Mouse (Mus musculus): ENCODE measurements at regions not wholly inside any gene's neighbourhood (a gene's known extent, or its start where the extent isn't known, plus 50 kb on each side); places are given as distances from the start of the nearest gene placed in this dataset.

DNA sequence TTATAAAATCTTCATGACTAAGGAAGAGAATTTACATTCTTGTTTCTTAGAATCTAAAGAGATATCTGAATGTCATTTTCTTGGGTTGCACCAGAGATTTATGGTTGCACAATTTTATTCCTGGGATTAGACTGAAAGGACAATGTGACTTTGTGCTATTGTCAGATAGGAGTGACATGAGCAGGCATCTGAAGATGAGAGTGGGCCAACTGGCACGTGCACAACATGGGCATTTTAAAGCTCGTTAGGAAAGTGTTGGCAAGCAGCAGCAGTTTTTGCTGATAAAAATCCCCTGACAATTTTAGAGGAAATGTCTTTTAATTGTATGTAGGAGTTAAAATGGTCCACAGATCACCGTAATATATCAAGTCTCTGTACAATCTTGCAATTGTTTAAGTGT lies 178.9 kb upstream of the Tecrl start:
- DNase-seq (ENCODE audit: low read depth, low spot score), result no peak
- Histone ChIP-seq H3K36me3 (ENCODE audit: control insufficient read depth, insufficient read depth, low read length, poor library complexity, severe bottlenecking) (no peaks in the 10 kb centered on the region), H3K27me3 (ENCODE audit: control insufficient read depth, insufficient read depth, low read length, poor library complexity, severe bottlenecking) (no peaks in the 10 kb centered on the region)

DNA sequence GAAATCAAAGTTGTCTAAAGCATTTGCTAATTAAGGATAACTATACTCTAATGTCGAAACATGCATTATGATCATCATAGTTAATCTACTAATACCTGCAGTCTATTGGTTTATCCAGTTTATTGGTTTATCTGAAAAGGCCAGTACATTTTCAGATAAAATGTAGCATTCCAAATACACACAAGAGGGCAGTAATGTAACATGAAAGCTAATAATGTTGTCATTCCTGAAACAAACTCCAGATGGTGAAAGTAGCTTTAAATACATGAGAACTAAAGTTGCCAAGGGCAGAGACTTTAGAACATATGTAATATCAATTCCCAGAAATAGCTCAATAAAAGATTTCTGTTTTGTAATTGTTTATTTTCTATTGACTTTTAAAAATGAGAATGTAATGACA lies 163.7 kb upstream of the Tecrl start:
- H3K27me3 ChIP-seq (ENCODE audit: control insufficient read depth, insufficient read depth, low read length, poor library complexity, severe bottlenecking), result no peaks in the 10 kb centered on the region
- no peak for DNase-seq (ENCODE audit: low read depth, low spot score)
- H3K36me3 ChIP-seq (ENCODE audit: control insufficient read depth, insufficient read depth, low read length, poor library complexity, severe bottlenecking), result no peaks in the 10 kb centered on the region

DNA sequence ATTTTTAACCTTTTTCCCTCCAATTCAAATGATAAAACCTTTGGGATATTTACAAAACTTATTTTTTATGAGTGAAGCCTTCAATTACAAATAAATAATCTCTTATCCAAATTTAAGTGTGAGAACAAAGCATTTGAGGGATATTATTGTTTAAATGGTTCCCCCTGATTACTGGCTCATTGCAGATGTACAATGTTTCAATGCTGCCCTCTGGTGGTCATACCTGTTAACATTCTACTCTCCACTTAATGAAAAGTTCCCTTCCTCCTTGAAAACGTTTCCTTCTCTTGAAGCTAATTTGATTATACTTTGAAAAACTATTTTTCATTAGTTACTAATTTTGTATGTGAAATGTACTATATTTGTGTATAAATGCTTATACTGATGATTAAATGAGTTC lies 129.1 kb upstream of the Tecrl start:
- Histone ChIP-seq H3K27me3 (ENCODE audit: control insufficient read depth, insufficient read depth, low read length, poor library complexity, severe bottlenecking) (no peaks in the 10 kb centered on the region), H3K36me3 (ENCODE audit: control insufficient read depth, insufficient read depth, low read length, poor library complexity, severe bottlenecking) (no peaks in the 10 kb centered on the region)
- DNase-seq (ENCODE audit: low read depth, low spot score), result no peak

DNA sequence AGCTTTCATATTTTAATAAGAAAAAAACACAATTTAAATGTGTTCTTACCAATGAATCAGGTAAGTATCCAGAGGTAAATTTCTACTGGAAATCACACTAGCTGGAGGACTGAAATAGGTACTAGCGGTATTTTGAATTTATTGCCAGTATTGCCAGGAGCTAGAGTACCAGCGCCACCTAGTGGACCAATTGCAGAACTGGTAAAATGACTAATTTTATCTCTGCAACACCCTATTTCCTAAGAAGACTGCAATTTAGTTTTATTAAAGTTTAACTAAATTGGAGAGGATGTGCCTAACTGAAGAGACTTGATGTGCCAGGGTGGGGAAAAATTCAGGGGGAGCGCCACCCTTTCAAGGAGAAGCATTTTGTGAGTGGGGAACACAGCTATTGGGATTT lies 85.3 kb upstream of the Tecrl start:
- H3K36me3 ChIP-seq (ENCODE audit: control insufficient read depth, insufficient read depth, low read length, poor library complexity, severe bottlenecking), result no peaks in the 10 kb centered on the region
- DNase-seq (ENCODE audit: low read depth, low spot score), result peak; percentile 2
- no peaks in the 10 kb centered on the region for H3K27me3 ChIP-seq (ENCODE audit: control insufficient read depth, insufficient read depth, low read length, poor library complexity, severe bottlenecking)

- DNase-seq (ENCODE audit: low read depth, low spot score), result no peak
- no peaks in the 10 kb centered on the region for H3K36me3 ChIP-seq (ENCODE audit: control insufficient read depth, insufficient read depth, low read length, poor library complexity, severe bottlenecking)
- H3K27me3 ChIP-seq (ENCODE audit: control insufficient read depth, insufficient read depth, low read length, poor library complexity, severe bottlenecking), result no peaks in the 10 kb centered on the region
Measured at GRCm38 (mm10) chr5:83436510-83436909, 81.5 kb upstream of the Tecrl start.

DNA sequence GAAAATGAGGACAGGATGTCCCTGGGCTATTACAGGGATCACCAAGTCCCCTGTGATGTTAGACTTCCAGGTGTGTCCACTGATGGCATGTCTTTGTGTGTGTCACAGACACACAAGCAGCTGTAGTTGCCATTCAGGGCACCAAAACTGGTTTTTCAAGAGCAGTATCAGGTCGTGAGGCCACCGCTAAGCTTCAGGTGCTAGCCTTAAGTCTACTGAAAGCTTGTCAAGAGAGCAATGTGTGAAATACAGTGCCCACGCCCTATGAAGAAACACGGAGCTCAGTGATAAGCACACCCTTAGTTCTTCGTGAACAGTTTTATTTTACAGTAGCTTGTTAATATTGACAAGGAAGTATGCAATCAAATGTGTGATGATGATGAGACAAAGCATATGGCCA lies 66.7 kb upstream of the Tecrl start:
- DNase-seq (ENCODE audit: low read depth, low spot score), result no peak
- no peaks in the 10 kb centered on the region for H3K36me3 ChIP-seq (ENCODE audit: control insufficient read depth, insufficient read depth, low read length, poor library complexity, severe bottlenecking)

DNA sequence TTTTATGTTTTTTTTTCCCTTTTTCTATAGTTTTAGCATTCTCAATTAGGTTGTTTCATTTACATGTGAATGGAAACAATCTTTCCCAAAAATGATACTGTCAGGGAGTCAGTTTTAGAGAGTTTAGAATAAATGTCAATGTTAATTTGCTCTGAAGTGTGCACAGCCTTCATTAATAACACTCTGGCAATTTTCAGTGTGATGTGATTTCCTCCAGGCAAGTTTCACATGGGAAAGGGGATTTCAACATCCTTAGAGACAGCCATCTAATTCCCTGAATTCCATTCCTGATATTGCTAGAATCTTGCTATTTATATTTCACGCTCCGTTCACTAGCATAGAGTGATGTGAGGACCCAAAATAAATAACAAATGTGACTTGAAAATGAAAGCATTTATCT lies 55.2 kb upstream of the Tecrl start:
- no peaks in the 10 kb centered on the region for H3K36me3 ChIP-seq (ENCODE audit: control insufficient read depth, insufficient read depth, low read length, poor library complexity, severe bottlenecking)
- H3K27me3 ChIP-seq (ENCODE audit: control insufficient read depth, insufficient read depth, low read length, poor library complexity, severe bottlenecking), result no peaks in the 10 kb centered on the region
- no peak for DNase-seq (ENCODE audit: low read depth, low spot score)

More for the DNA sequence above, 66.7 kb upstream of the Tecrl start:
- no peaks in the 10 kb centered on the region for H3K27me3 ChIP-seq (ENCODE audit: control insufficient read depth, insufficient read depth, low read length, poor library complexity, severe bottlenecking)

GRCm38 (mm10) chr5:83405266-83405954 lies 50.4 kb upstream of the Tecrl start:
- Histone ChIP-seq H3K27me3 (ENCODE audit: control insufficient read depth, insufficient read depth, low read length, poor library complexity, severe bottlenecking) (no peaks in the 10 kb centered on the region), H3K36me3 (ENCODE audit: control insufficient read depth, insufficient read depth, low read length, poor library complexity, severe bottlenecking) (no peaks in the 10 kb centered on the region)
- no peak for DNase-seq (ENCODE audit: low read depth, low spot score)

All from splenic B cell, adult 2 months (primary cell).